15 mouse cellular contexts compared by ENCODE assay signal in genomic region chr2:162922834-162923233, GRCm38 (mm10). TPM values are rescaled to one million over a fixed set of nuclear protein-coding genes. Genes with fewer than 3 reads are reported as not detected.
DNase-seq lines count a peak whose midpoint lies in the region; ATAC-seq and TF ChIP-seq lines count a peak whose summit lies in the region.
"Had no signal": no experiment of that assay in that cellular context is flagged by ENCODE, and none has a peak within 500 bp of the region (broad histone marks: within the 10 kb centered on the region; RNA-seq: fewer than 3 reads in every experiment).

No protein-coding gene starts in this region.

- 0 out of 2 replicates have a peak, but pooled peaks have one; percentile 22 for ATAC-seq in liver, embryonic 11.5 days (replicated peaks; ENCODE audit: low FRiP score)
- peak; percentile 30 for ATAC-seq in CD4-positive, CD25-positive, alpha-beta regulatory T cell, adult 4 months
- ATAC-seq: intestine, postnatal 0 days had no signal

- no peak for TF ChIP-seq CTCF in kidney, adult 2 months (conservative IDR thresholded peaks at IDR 0.05; ENCODE audit: insufficient read depth, insufficient read length, low read depth, low read length)

- no peaks in the 10 kb centered on the region for H3K9me3 ChIP-seq in liver, embryonic 11.5 days (ENCODE audit: control insufficient read depth, low read length)
- H3K9me3 ChIP-seq: hindbrain, embryonic 10.5 days; lung, embryonic 15.5 days; neural tube, embryonic 15.5 days had no signal

- H3K4me1 ChIP-seq in liver, embryonic 11.5 days (replicated peaks; ENCODE audit: control insufficient read depth, insufficient read depth, low read length): no peaks in the 10 kb centered on the region; the same call in 1 of the 2 replicates
- H3K4me1 ChIP-seq in kidney, adult 2 months (ENCODE audit: control insufficient read depth, insufficient read depth, low read length): no peaks in the 10 kb centered on the region
- H3K4me1 ChIP-seq: lung, embryonic 15.5 days had no signal

- no peak overlapping the region for H3K9ac ChIP-seq in liver, embryonic 11.5 days (ENCODE audit: low read depth, low read length)
- H3K9ac ChIP-seq: lung, embryonic 15.5 days; neural tube, embryonic 15.5 days had no signal

- 66% methylated on average over 5 of the region's 5 CpGs for WGBS in liver, embryonic 11.5 days
- WGBS in kidney, adult 2 months: 87% methylated on average over 5 of the region's 5 CpGs

- DNase-seq in frontal cortex, postnatal 36 days (ENCODE audit: low spot score in 2 of 2): peak; percentile 49 to 53
- no peak for DNase-seq in frontal cortex, postnatal 25 days (ENCODE audit: low spot score in 2 of 2)
- no peak for DNase-seq in liver, embryonic 11.5 days (ENCODE audit: low spot score)
- no peak for DNase-seq in liver
- DNase-seq in left cerebral cortex, postnatal 25 days (ENCODE audit: low spot score in 2 of 2): peak; percentile 34 to 69
- DNase-seq in kidney, adult 2 months: no peak
- no peak for DNase-seq in urinary bladder, postnatal 36 days (ENCODE audit: low spot score in 2 of 2)
- DNase-seq: cerebellum, adult 9-11 months had no signal

- no peaks in the 10 kb centered on the region for H3K27me3 ChIP-seq in liver, embryonic 11.5 days (replicated peaks; ENCODE audit: control insufficient read depth, insufficient read depth, low read length)
- H3K27me3 ChIP-seq in kidney, adult 2 months (replicated peaks; ENCODE audit: control insufficient read depth, insufficient read depth, low read length): no peaks in the 10 kb centered on the region

- H3K36me3 ChIP-seq in liver, embryonic 11.5 days (ENCODE audit: control insufficient read depth, insufficient read depth, low read length): no peaks in the 10 kb centered on the region
- no peaks in the 10 kb centered on the region for H3K36me3 ChIP-seq in kidney, adult 2 months (ENCODE audit: control insufficient read depth, insufficient read depth, low read length)
- H3K36me3 ChIP-seq: hindbrain, embryonic 10.5 days; lung, embryonic 15.5 days; neural tube, embryonic 15.5 days had no signal

- TF ChIP-seq POLR2A in kidney, adult 2 months (IDR thresholded peaks at IDR 0.05; ENCODE audit: low read depth, low read length): no peak

- H3K4me3 ChIP-seq in liver, embryonic 11.5 days (ENCODE audit: low read depth, low read length): no peak overlapping the region
- no peak overlapping the region for H3K4me3 ChIP-seq in kidney, adult 2 months (ENCODE audit: insufficient read depth, low read depth, low read length)
- H3K4me3 ChIP-seq: erythroblast, embryonic 14.5 days; gastrocnemius, adult 2 months; hindbrain, embryonic 10.5 days; lung, embryonic 15.5 days; neural tube, embryonic 15.5 days had no signal

- intact Hi-C loops in left cerebral cortex, postnatal 25 days (cut with DNase I): loop anchor here (5.0 kb wide), 2 partner anchors 409 to 479 kb away; no protein-coding TSS in a partner anchor

- no peak overlapping the region for H3K27ac ChIP-seq in liver, embryonic 11.5 days (ENCODE audit: low read depth, low read length)
- no peak overlapping the region for H3K27ac ChIP-seq in kidney, adult 2 months (ENCODE audit: insufficient read depth, low read depth, low read length)
- H3K27ac ChIP-seq: gastrocnemius, adult 2 months; hindbrain, embryonic 10.5 days; lung, embryonic 15.5 days; neural tube, embryonic 15.5 days had no signal

- H3K4me2 ChIP-seq in liver, embryonic 11.5 days: no peak overlapping the region
- H3K4me2 ChIP-seq: lung, embryonic 15.5 days; neural tube, embryonic 15.5 days had no signal

RNA-seq across cellular contexts. Expression of gene Srsf6, which starts 8.5 kb away (rescaled TPM):
- 240 and 261 TPM in 2 replicates for polyA plus RNA-seq in liver, embryonic 11.5 days (2014; fragmentation: Nextera tagmentation; extraction: Ambion mirVana)
- polyA plus RNA-seq in CD4-positive, CD25-positive, alpha-beta regulatory T cell, adult 4 months (2017; shearing (Covaris generic)): 10 to 100 TPM; 21.3 to 37.8 TPM
- total RNA-seq in left cerebral cortex, postnatal 25 days (2021): 100 to 1,000 TPM in 1 of 2 experiments, 10 to 100 TPM in 1; 99.0 to 105 TPM
- 58.7 and 64.6 TPM in 2 replicates for polyA plus RNA-seq in kidney, adult 2 months (2012; rRNA removed)

RNA-seq across cellular contexts. Expression of gene L3mbtl1, which starts 20.4 kb away (rescaled TPM):
- polyA plus RNA-seq in liver, embryonic 11.5 days (2014; fragmentation: Nextera tagmentation; extraction: Ambion mirVana): 0.05 and 0.08 TPM in 2 replicates
- polyA plus RNA-seq in CD4-positive, CD25-positive, alpha-beta regulatory T cell, adult 4 months (2017; shearing (Covaris generic)): under 1 TPM in 1 of 2 experiments, not detected in 1; 0.15 TPM
- total RNA-seq in left cerebral cortex, postnatal 25 days (2021): 10 to 100 TPM; 19.1 to 23.6 TPM
- polyA plus RNA-seq in kidney, adult 2 months (2012; rRNA removed): 0.27 and 0.34 TPM in 2 replicates
- total RNA-seq: gastrocnemius, adult 2 months had no signal
- polyA plus RNA-seq: erythroblast, embryonic 14.5 days had no signal

Comparison
In these comparisons a context has a peak if more than half of its experiments do, and no peak if none do; other contexts are left out.
1. DNase-seq: peak in frontal cortex, postnatal 36 days (2 of 2) and left cerebral cortex, postnatal 25 days (2 of 2); none in frontal cortex, postnatal 25 days (0 of 2), liver, embryonic 11.5 days (single experiment), liver (single experiment), kidney, adult 2 months (single experiment) and urinary bladder, postnatal 36 days (0 of 2).